Mouse (Mus musculus) ES-E14 (cell line): Measurements from ENCODE around the gene Parm1. TPM values are rescaled to one million over a fixed set of nuclear protein-coding genes. Genes with fewer than 3 reads are reported as not detected.

Experiments used
- DNase-seq: peaks from one replicate; pipeline ENCODE4 v3.0.0-alpha.2; 2013; ENCODE audit warnings: low read depth, low spot score
- H3K27ac ChIP-seq: 2 replicates; pipeline ENCODE4 v1.5.1; 2012; ENCODE audit warnings: low read depth, mild to moderate bottlenecking, low read length, moderate library complexity, mixed read lengths; ENCODE audit not compliant: poor library complexity, insufficient read depth, severe bottlenecking
- H3K36me3 ChIP-seq: 2 replicates; pipeline ENCODE4 v1.6.1; 2012; ENCODE audit warnings: mild to moderate bottlenecking, low read length, moderate library complexity, mixed read lengths; ENCODE audit not compliant: control insufficient read depth, poor library complexity, insufficient read depth, severe bottlenecking
- H3K4me1 ChIP-seq, 2 experiments: fragments of 150-350 bp in 1 of 2; sonication (generic) in 1 of 2; 2 replicates each; pipeline ENCODE4 v1.6.1; 2012; ENCODE audit warnings: low read length in 2 of 2, mild to moderate bottlenecking in 1 of 2, mixed read lengths in 1 of 2; ENCODE audit not compliant: control insufficient read depth in 2 of 2, insufficient read depth in 2 of 2, poor library complexity in 1 of 2
- H3K4me3 ChIP-seq, 2 experiments: fragments of 150-350 bp in 1 of 2; sonication (generic) in 1 of 2; 2 replicates each; pipeline ENCODE4 v1.5.1; 2012; ENCODE audit warnings: low read length in 2 of 2, low read depth in 1 of 2, mild to moderate bottlenecking in 1 of 2, mixed read lengths in 1 of 2; ENCODE audit not compliant: insufficient read depth in 1 of 2, poor library complexity in 1 of 2, severe bottlenecking in 1 of 2
- H3K9ac ChIP-seq: 2 replicates; pipeline ENCODE4 v1.6.1; 2012; ENCODE audit warnings: low read depth, mild to moderate bottlenecking, low read length, mixed read lengths; ENCODE audit not compliant: poor library complexity, insufficient read depth, severe bottlenecking
- H3K9me3 ChIP-seq: fragments of 150-350 bp; sonication (generic); 2 replicates; pipeline ENCODE4 v1.6.1; 2012; ENCODE audit warnings: low read depth, mild to moderate bottlenecking, low read length; ENCODE audit not compliant: control insufficient read depth, insufficient read depth
- CHD2 ChIP-seq: IDR thresholded peaks from 2 replicates; pipeline ENCODE4 v1.6.1; 2014; ENCODE audit warnings: mild to moderate bottlenecking, low read depth, low read length, inconsistent platforms
- HCFC1 ChIP-seq: IDR thresholded peaks from 2 replicates; pipeline ENCODE4 v1.6.1; 2012; ENCODE audit warnings: low read length, inconsistent platforms, borderline replicate concordance; ENCODE audit not compliant: insufficient read depth
- MAFK ChIP-seq: IDR thresholded peaks from 2 replicates; pipeline ENCODE4 v1.6.1; 2014; ENCODE audit warnings: mild to moderate bottlenecking, low read depth, low read length, inconsistent platforms; ENCODE audit not compliant: insufficient read depth
- ZC3H11A ChIP-seq: IDR thresholded peaks from 2 replicates; pipeline ENCODE4 v1.6.1; 2012; ENCODE audit warnings: low read depth, mild to moderate bottlenecking, inconsistent platforms, low read length, borderline replicate concordance
- ZNF384 ChIP-seq: IDR thresholded peaks from 2 replicates; pipeline ENCODE4 v1.6.1; 2012; ENCODE audit warnings: low read depth, low read length, inconsistent platforms
- in situ Hi-C, 2 experiments: fragments of 600-800 bp; cut with MboI; formaldehyde crosslinking; loops; one replicate each; pipeline ENCODE4 v1.15.1; 2025; ENCODE audit warnings: low sequenced_read_pairs in 2 of 2, inconsistent platforms in 1 of 2; ENCODE audit not compliant: unreplicated experiment in 2 of 2
- total RNA-seq: library from RNA; depleted of rRNA; stranded (reverse); fragments of 300-350 nt; gene quantifications from 2 replicates; pipeline ENCODE4 v1.2.3, GENCODE M21; 2012

Gene Parm1
- total RNA-seq, 1 experiment: 7.3 TPM

DNA sequence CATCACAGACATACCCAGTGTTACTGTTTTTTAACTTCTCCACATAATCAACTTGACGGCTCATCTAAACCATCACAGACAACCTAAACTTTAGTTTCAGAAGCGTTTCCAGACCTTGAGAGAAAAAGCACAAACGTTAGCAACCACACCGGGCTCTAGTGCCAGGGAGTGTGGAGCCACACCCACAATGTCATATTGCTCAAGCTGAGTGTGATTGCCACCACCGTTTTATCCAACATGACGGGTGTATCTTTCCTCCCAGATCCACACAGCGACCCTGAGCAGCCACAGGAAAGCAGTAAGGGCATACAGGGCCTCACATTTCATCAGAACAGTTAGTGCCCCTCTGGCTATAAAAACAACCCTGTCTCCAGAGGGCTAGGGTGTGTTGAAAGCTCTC lies 45.1 kb downstream of the Parm1 start:
- in situ Hi-C loops: no loop called here
- DNase-seq: no peak
- H3K9ac ChIP-seq: no peak overlapping the region
- H3K9me3 ChIP-seq: no peaks in the 10 kb centered on the region
- no peaks in the 10 kb centered on the region for H3K36me3 ChIP-seq
- H3K4me1 ChIP-seq: no peaks in the 10 kb centered on the region
- TF ChIP-seq HCFC1 (no peak), ZC3H11A (no peak), MAFK (no peak), CHD2 (no peak), ZNF384 (no peak)
- H3K4me3 ChIP-seq: no peak overlapping the region
- H3K27ac ChIP-seq: no peak overlapping the region

- H3K27ac ChIP-seq: no peak overlapping the region
- no peaks in the 10 kb centered on the region for H3K4me1 ChIP-seq
- in situ Hi-C loops: no loop called here
- no peaks in the 10 kb centered on the region for H3K9me3 ChIP-seq
- no peak overlapping the region for H3K9ac ChIP-seq
- H3K36me3 ChIP-seq: no peaks in the 10 kb centered on the region
- TF ChIP-seq ZC3H11A (no peak), HCFC1 (no peak), ZNF384 (no peak), MAFK (no peak), CHD2 (no peak)
- no peak for DNase-seq
- H3K4me3 ChIP-seq: no peak overlapping the region
Observed at GRCm38 (mm10) chr5:91564054-91564453, 46.6 kb downstream of the Parm1 start.

GRCm38 (mm10) chr5:91565458-91565857 lies 48.0 kb downstream of the Parm1 start:
- H3K27ac ChIP-seq: no peak overlapping the region
- TF ChIP-seq CHD2: no peak
- TF ChIP-seq HCFC1: no peak
- TF ChIP-seq ZNF384: no peak
- no peak for TF ChIP-seq MAFK
- TF ChIP-seq ZC3H11A: no peak
- in situ Hi-C loops: no loop called here
- H3K4me3 ChIP-seq: no peak overlapping the region
- H3K9ac ChIP-seq: no peak overlapping the region
- no peaks in the 10 kb centered on the region for H3K4me1 ChIP-seq
- no peaks in the 10 kb centered on the region for H3K36me3 ChIP-seq
- H3K9me3 ChIP-seq: no peaks in the 10 kb centered on the region
- no peak for DNase-seq

- Histone ChIP-seq H3K4me3 (no peak overlapping the region), H3K27ac (no peak overlapping the region), H3K9ac (no peak overlapping the region), H3K9me3 (no peaks in the 10 kb centered on the region), H3K4me1 (no peaks in the 10 kb centered on the region), H3K36me3 (no peaks in the 10 kb centered on the region)
- no peak for TF ChIP-seq MAFK
- TF ChIP-seq CHD2: no peak
- TF ChIP-seq ZNF384: no peak
- TF ChIP-seq ZC3H11A: no peak
- TF ChIP-seq HCFC1: no peak
- DNase-seq: no peak
- in situ Hi-C loops: no loop called here
Observed at GRCm38 (mm10) chr5:91566591-91566990, 49.2 kb downstream of the Parm1 start.

DNA sequence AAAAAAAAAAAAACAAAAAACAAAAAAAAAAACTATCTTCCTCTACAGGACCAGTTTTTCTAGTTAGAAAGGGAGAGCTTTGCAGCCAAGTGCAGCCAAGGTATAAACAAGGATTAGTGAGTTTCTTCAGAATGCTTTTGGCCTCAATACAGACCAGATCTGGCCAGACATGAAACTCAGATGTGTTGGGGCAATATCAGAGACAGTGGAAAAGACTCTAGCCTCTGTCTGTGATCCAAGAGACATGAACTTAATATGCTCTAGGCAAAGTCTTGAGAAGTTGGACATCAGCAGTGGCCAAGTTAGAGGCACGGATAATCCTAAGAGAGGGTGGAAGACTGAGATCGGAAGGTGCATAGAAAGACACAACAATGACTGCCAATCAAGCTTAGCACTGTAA lies 56.8 kb downstream of the Parm1 start:
- H3K4me3 ChIP-seq: no peak overlapping the region
- TF ChIP-seq HCFC1: no peak
- no peak for TF ChIP-seq MAFK
- TF ChIP-seq CHD2: no peak
- TF ChIP-seq ZC3H11A: no peak
- TF ChIP-seq ZNF384: no peak
- in situ Hi-C loops: no loop called here
- H3K9me3 ChIP-seq: no peaks in the 10 kb centered on the region
- H3K9ac ChIP-seq: no peak overlapping the region
- H3K27ac ChIP-seq: no peak overlapping the region
- DNase-seq: no peak
- H3K4me1 ChIP-seq: no peaks in the 10 kb centered on the region
- H3K36me3 ChIP-seq: no peaks in the 10 kb centered on the region
